Mouse (Mus musculus): ENCODE results near the gene Lce1d. TPM values are rescaled to one million over a fixed set of nuclear protein-coding genes. Genes with fewer than 3 reads are reported as not detected.

Gene Lce1d
- polyA plus RNA-seq, 1 experiment = 77.1 TPM

GRCm38 (mm10) chr3:92656826-92657225 lies 30.2 kb downstream of the Lce1d start, which contains the start of gene Lce1b:
TSS of gene Lce1b (minus strand) at chr3:92656926.
- Histone ChIP-seq H3K4me1 (ENCODE audit: control insufficient read depth, insufficient read depth, low read length) (no peaks in the 10 kb centered on the region), H3K4me3 (replicated peaks; ENCODE audit: extremely low read depth, low read depth, low read length) (no peak within 1 kb of the TSS)
- DNase-seq = no peak
- TF ChIP-seq POLR2A (IDR thresholded peaks at IDR 0.05; ENCODE audit: borderline replicate concordance, extremely low read depth, low read depth, low read length) = no peak
- no peak for TF ChIP-seq CTCF (IDR thresholded peaks at IDR 0.05; ENCODE audit: insufficient read depth, low read length)

- no peak for DNase-seq
- 79% methylated on average over 1 of the region's 1 CpGs for WGBS
- Histone ChIP-seq H3K4me1 (ENCODE audit: control insufficient read depth, insufficient read depth, low read length) (no peaks in the 10 kb centered on the region), H3K4me3 (replicated peaks; ENCODE audit: extremely low read depth, low read depth, low read length) (no peak within 1 kb of the TSS)
- no peak for TF ChIP-seq CTCF (IDR thresholded peaks at IDR 0.05; ENCODE audit: insufficient read depth, low read length)
- TF ChIP-seq POLR2A (IDR thresholded peaks at IDR 0.05; ENCODE audit: borderline replicate concordance, extremely low read depth, low read depth, low read length) = no peak
Measured at GRCm38 (mm10) chr3:92648207-92648606, 38.8 kb downstream of the Lce1d start, which contains the start of gene Lce1a1. TSS of gene Lce1a1 (minus strand) at chr3:92648307.

GRCm38 (mm10) chr3:92639854-92640253 lies 47.2 kb downstream of the Lce1d start:
- no peak overlapping the region for H3K4me3 ChIP-seq (replicated peaks; ENCODE audit: extremely low read depth, low read depth, low read length)
- 86% methylated on average over 15 of the region's 15 CpGs for WGBS
- no peak for DNase-seq
- TF ChIP-seq POLR2A (IDR thresholded peaks at IDR 0.05; ENCODE audit: borderline replicate concordance, extremely low read depth, low read depth, low read length) (no peak), CTCF (IDR thresholded peaks at IDR 0.05; ENCODE audit: insufficient read depth, low read length) (no peak)
- H3K4me1 ChIP-seq (ENCODE audit: control insufficient read depth, insufficient read depth, low read length) = no peaks in the 10 kb centered on the region

- WGBS = 68% methylated on average over 3 of the region's 3 CpGs
- no peak for DNase-seq
- H3K4me1 ChIP-seq (ENCODE audit: control insufficient read depth, insufficient read depth, low read length) = no peaks in the 10 kb centered on the region
- H3K4me3 ChIP-seq (replicated peaks; ENCODE audit: extremely low read depth, low read depth, low read length) = no peak overlapping the region
- no peak for TF ChIP-seq CTCF (IDR thresholded peaks at IDR 0.05; ENCODE audit: insufficient read depth, low read length)
- no peak for TF ChIP-seq POLR2A (IDR thresholded peaks at IDR 0.05; ENCODE audit: borderline replicate concordance, extremely low read depth, low read depth, low read length)
Measured at GRCm38 (mm10) chr3:92638653-92638991, 48.4 kb downstream of the Lce1d start.

- TF ChIP-seq CTCF (IDR thresholded peaks at IDR 0.05; ENCODE audit: insufficient read depth, low read length) (no peak), POLR2A (IDR thresholded peaks at IDR 0.05; ENCODE audit: borderline replicate concordance, extremely low read depth, low read depth, low read length) (no peak)
- DNase-seq = no peak
- WGBS = 43% methylated on average over 1 of the region's 1 CpGs
- no peaks in the 10 kb centered on the region for H3K4me1 ChIP-seq (ENCODE audit: control insufficient read depth, insufficient read depth, low read length)
- H3K4me3 ChIP-seq (replicated peaks; ENCODE audit: extremely low read depth, low read depth, low read length) = no peak overlapping the region
Measured at GRCm38 (mm10) chr3:92637745-92638652, 49.0 kb downstream of the Lce1d start.

Other genes starting within 250 kb of the Lce1d start
- gene Sprr1b, start 248.4 kb downstream of the Lce1d start, polyA plus RNA-seq (2012; rRNA removed) = 48.2 TPM in 1 of 2 replicates, not detected in the other
- gene Sprr3, start 228.5 kb downstream of the Lce1d start, polyA plus RNA-seq (2012; rRNA removed) = 0.12 and 568 TPM in 2 replicates
- 5.1 and 220 TPM in 2 replicates for gene Sprr1a, start 201.3 kb downstream of the Lce1d start, polyA plus RNA-seq (2012; rRNA removed)
- not detected in 2 replicates for gene Sprr4, start 186.7 kb downstream of the Lce1d start, polyA plus RNA-seq (2012; rRNA removed)
- 2.3 TPM in 1 of 2 replicates, not detected in the other for gene 2310046K23Rik, start 152.7 kb downstream of the Lce1d start, polyA plus RNA-seq (2012; rRNA removed)
- 0.16 and 0.24 TPM in 2 replicates for gene Ivl, start 113.5 kb downstream of the Lce1d start, polyA plus RNA-seq (2012; rRNA removed)
- 0.92 TPM in 1 of 2 replicates, not detected in the other for gene Smcp, start 98.2 kb downstream of the Lce1d start, polyA plus RNA-seq (2012; rRNA removed)
- 1.3 TPM in 1 of 2 replicates, not detected in the other for gene 2210017I01Rik, start 79.7 kb downstream of the Lce1d start, polyA plus RNA-seq (2012; rRNA removed)
- not detected in 2 replicates for gene Lce6a, start 65.5 kb downstream of the Lce1d start, polyA plus RNA-seq (2012; rRNA removed)
- gene Lce1a1, start 38.9 kb downstream of the Lce1d start, polyA plus RNA-seq (2012; rRNA removed) = 47.3 TPM in 1 of 2 replicates, not detected in the other
- gene Lce1b, start 30.3 kb downstream of the Lce1d start, polyA plus RNA-seq (2012; rRNA removed) = 67.0 TPM in 1 of 2 replicates, not detected in the other
- 74.9 TPM in 1 of 2 replicates, not detected in the other for gene Lce1a2, start 16.9 kb downstream of the Lce1d start, polyA plus RNA-seq (2012; rRNA removed)
- 0.18 and 55.3 TPM in 2 replicates for gene Lce1c, start 8.0 kb downstream of the Lce1d start, polyA plus RNA-seq (2012; rRNA removed)
- 25.3 TPM in 1 of 2 replicates, not detected in the other for gene Lce1e, start 21.9 kb upstream of the Lce1d start, polyA plus RNA-seq (2012; rRNA removed)
- 38.2 TPM in 1 of 2 replicates, not detected in the other for gene Lce1f, start 33.1 kb upstream of the Lce1d start, polyA plus RNA-seq (2012; rRNA removed)
- 0.34 TPM in 1 of 2 replicates, not detected in the other for gene Gm38119, start 51.9 kb upstream of the Lce1d start, polyA plus RNA-seq (2012; rRNA removed)
- 23.0 TPM in 1 of 2 replicates, not detected in the other for gene Lce1g, start 65.1 kb upstream of the Lce1d start, polyA plus RNA-seq (2012; rRNA removed)
- 17.7 TPM in 1 of 2 replicates, not detected in the other for gene Lce1h, start 77.9 kb upstream of the Lce1d start, polyA plus RNA-seq (2012; rRNA removed)
- gene Lce1i, start 91.7 kb upstream of the Lce1d start, polyA plus RNA-seq (2012; rRNA removed) = 20.2 TPM in 1 of 2 replicates, not detected in the other
- gene Lce1j, start 103.3 kb upstream of the Lce1d start, polyA plus RNA-seq (2012; rRNA removed) = 17.7 TPM in 1 of 2 replicates, not detected in the other
- gene Lce1k, start 120.7 kb upstream of the Lce1d start, polyA plus RNA-seq (2012; rRNA removed) = 22.2 TPM in 1 of 2 replicates, not detected in the other
- 22.9 TPM in 1 of 2 replicates, not detected in the other for gene Kprp, start 140.0 kb upstream of the Lce1d start, polyA plus RNA-seq (2012; rRNA removed)
- 20.4 TPM in 1 of 2 replicates, not detected in the other for gene Lce1l, start 164.1 kb upstream of the Lce1d start, polyA plus RNA-seq (2012; rRNA removed)
- 4.0 TPM in 1 of 2 replicates, not detected in the other for gene 2310050C09Rik, start 183.0 kb upstream of the Lce1d start, polyA plus RNA-seq (2012; rRNA removed)
- gene Lce3a, start 239.0 kb upstream of the Lce1d start, polyA plus RNA-seq (2012; rRNA removed) = 285 TPM in 1 of 2 replicates, not detected in the other
- 311 TPM in 1 of 2 replicates, not detected in the other for gene Lce3b, start 245.8 kb upstream of the Lce1d start, polyA plus RNA-seq (2012; rRNA removed)

Data from lung, adult 2 months (tissue).